Mouse (Mus musculus): ENCODE measurements at regions not wholly inside any gene's neighbourhood (a gene's known extent, or its start where the extent isn't known, plus 50 kb on each side); places are given as distances from the start of the nearest gene placed in this dataset.

- no peak for DNase-seq
Observed at GRCm38 (mm10) chr9:71355721-71356120, 130.0 kb downstream of the Polr2m start.
